Mouse (Mus musculus) naive thymus-derived CD4-positive, alpha-beta T cell, adult 2 months (primary cell): Measurements from ENCODE around the gene Sema5a.
"Not testable (repeated sequence)": the region's sequence is repeated elsewhere in the genome, so short reads cannot be mapped to it uniquely, and the experiment has no call there.

Experiments used
- DNase-seq: peaks from one replicate; pipeline ENCODE4 v3.0.0-alpha.2; 2011; ENCODE audit warnings: low read depth

Sema5a gene

GRCm38 (mm10) chr15:32244344-32244955 lies at the start of gene Sema5a:
Sema5a (plus strand) TSS chr15:32244810.
- no peak for DNase-seq

- DNase-seq: no peak
Observed at GRCm38 (mm10) chr15:32198076-32198475, 46.5 kb upstream of the Sema5a start.

DNA sequence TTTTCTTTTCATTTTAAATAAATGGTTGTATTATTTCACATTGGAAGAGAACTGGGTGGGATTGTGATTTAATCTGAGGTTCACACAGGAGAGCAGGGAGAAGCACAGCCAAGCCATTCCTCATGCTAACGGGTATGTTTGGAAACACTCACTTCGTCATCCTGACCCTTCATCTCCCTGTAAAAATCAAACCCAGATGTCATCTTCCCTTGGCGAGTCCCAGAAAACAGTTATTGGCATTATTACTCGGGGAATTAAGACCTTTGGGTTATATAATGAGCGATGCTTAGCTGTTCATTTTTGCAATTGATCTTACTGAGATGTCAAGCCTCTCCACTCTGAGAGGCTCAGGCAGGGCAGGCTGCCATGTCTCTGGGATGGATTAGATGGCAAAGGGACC lies 46.0 kb upstream of the Sema5a start:
- no peak for DNase-seq

GRCm38 (mm10) chr15:32203242-32203641 lies 41.4 kb upstream of the Sema5a start:
- no peak for DNase-seq

DNA sequence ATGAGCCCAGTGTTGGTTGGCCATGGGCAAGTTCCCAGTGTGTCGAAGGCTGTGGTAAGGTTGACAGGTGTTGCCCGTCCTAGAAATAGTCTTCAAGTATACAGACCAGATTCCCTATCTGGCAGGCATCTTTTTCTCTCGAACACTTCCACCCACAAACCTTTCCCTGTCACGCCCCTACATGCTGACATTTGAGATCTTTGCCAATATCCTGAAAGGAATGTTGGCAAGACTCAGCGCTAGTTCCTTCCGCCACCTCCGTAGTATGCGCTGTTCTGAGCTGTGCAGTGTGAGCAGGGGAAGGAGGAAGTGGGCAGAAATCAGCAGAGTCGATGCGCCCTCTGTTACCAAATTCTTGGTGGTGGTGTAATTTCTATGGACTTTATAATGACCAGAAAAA lies 39.7 kb upstream of the Sema5a start:
- no peak for DNase-seq

DNA sequence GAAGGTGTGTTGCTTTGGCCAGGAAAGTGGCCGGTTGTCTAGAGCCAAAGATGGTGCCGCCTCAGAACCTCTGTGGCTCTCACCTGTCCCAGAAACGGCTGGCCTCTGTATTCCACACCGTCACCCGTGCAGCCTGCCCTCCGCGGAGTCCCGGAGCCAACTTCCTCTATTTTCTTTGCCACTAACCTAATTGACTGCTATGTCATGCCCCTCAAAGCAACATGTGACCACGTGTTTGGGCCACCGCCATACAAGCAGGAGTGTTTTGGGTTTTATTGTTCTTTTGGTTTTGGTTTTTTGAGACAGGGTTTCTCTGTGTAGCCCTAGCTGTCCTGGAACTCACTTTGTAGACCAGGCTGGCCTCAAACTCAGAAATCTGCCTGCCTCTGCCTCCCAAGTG lies 29.9 kb upstream of the Sema5a start:
- not testable (repeated sequence) for DNase-seq

- no peak for DNase-seq
Observed at GRCm38 (mm10) chr15:32223028-32223427, 21.6 kb upstream of the Sema5a start.

DNA sequence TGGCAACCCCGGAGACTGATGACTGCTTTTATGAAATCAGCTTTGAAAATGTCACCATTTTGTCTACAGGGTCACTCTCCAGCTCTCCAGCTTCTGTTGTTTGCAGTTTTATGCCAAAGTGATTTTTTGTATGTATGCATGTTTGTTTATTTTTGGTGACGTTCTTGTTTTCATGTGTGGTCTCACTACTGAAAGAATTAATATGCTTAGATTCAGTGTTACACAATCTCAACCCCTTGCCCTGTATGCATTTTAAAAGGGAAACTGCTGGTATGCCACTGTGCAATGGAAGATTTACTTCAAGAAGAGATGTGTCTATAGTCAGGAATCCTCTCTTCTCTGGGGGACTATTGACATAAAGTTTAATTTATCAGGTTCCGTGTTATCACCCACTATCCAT lies 19.2 kb upstream of the Sema5a start:
- no peak for DNase-seq

DNA sequence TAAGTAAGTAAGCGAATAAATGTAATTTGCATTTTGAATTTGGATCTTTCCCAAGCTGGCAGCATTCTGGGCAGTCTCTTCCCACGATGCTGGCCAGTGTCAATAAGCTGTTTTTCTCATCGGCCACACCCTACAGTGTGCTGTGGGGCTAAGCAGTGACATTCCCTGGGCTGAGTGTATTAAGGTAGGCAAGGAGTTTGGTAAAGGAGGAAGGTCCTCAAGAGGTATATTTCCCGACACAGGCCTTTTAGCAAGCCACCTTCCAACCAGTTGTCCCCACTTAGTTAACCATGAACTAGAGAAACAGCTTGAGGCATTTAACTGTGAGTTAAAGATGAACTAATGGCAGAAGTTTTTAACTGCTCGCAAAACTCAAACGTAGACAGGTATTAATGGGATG lies 18.2 kb upstream of the Sema5a start:
- DNase-seq: no peak

DNA sequence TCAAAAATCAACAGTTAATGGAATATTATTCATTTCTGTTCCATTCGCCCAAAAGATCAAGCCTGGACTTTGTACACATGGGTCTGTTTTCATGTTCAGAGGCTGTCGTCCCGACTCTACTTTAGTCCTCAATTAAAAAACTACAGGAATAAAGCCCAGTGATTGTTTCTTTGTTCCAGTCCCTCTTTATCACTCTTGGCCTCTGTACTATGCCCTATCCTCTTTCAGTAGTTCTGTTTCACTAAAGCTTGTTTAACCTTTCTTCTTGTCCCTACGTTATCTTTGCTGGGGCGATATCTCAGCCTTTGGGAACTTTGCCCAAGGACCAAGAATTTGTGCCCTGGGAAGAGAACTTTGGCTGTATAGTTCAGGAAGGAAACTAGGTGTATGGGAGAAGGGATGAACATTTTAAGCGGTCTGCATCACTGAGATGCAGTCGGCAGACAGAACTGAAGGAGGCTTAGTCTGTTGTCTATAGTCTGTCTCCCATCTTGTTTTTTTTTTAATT lies 17.7 kb upstream of the Sema5a start:
- no peak for DNase-seq

DNA sequence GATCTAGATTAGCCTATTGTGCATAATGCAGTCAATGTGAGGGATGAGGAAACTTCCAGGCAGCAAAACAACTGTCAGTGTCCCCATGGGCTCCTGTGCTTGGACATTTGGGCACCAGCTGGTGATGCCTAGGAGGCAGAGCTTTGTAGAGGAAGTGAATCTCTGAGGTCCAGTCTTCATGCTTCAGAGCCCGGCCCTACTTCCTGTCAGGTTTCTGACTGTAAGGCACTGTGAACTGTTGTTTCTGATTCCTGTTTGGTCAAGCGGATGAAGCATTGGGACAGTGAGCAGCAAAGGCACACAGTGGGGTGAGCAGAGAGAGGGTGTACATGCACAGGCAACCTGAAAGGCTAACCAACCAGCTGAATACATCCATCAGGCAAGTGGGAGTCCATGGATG lies 14.5 kb upstream of the Sema5a start:
- DNase-seq: no peak

DNA sequence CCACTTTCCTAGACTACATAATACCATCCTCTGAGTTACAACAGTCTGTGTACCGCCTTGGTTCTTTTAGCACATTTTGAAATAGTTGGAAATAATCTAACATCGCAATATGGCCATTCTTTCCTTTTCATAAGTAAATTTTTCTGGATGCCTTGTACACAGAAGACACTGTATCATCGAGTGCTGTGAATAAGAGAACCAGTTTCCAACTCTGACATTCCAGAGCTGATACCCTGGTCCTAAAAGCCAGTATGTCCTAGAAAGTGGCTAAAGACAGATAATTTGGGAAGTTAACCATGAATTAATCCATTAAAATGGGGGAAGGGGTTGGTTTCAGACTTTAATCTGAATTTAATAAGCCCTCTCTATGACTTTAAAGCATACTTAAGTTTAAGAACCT lies 12.4 kb upstream of the Sema5a start:
- no peak for DNase-seq

DNA sequence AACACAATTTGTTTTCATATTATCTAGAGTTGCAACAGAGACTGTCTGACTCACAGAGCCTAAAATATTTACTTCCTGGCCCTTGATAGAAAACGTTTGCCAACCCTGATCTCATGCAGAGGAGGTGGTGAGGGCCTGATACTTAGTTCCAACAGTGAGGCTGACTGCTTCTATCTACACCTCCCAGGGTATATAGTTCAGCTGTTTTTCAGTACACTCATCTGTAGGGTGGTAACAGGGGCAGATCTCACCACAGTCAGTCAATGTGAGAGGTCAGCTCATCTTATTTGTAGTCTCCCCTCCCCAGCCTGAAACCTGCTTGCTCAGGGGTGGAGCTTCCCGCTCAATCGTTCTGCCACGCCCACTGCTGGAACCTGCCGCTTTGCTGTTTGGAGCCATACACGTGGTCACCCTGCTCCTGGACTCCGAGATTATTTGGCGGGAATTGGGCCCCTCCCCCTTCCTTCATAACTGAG lies 11.9 kb upstream of the Sema5a start:
- not testable (repeated sequence) for DNase-seq

DNA sequence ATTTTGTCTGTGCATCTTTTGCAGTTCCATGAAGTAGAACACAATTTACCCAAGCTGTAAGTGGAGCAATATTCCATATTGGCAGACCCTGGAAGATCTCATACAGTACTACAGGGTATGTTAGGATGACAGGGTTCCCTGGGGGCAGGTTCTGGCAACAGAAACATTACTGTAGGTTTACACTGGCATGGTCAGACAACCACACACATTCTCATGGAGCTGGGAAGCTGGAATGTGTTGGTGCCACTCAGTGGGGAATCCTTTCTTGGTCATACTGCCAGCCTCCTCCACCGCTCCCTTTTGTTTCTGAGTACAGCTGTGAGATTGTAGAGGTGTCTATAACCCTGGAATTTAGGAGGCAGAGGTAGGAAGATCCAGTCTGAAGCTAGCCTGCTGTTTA lies 11.2 kb upstream of the Sema5a start:
- no peak for DNase-seq

GRCm38 (mm10) chr15:32239099-32239498 lies 5.5 kb upstream of the Sema5a start:
- no peak for DNase-seq

DNA sequence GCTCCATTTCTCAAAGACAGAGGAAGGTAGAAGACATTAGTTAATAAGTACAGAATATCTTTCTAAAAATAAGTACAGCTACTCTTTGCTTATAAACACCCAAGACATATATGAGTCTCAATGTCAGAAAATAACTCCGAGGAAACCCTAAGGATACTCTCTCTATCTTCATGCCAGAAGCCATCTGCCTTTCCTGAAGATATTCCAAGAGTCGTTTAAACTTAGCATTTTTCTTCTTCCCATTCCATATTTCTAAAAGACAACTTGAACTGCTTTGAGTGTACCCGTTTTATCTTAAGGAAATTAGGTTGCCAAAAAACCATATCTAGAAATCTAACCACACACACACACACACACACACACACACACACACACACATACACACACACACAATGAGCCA lies 4.5 kb upstream of the Sema5a start:
- no peak for DNase-seq

- DNase-seq: no peak
Observed at GRCm38 (mm10) chr15:32241666-32242065, 2.9 kb upstream of the Sema5a start.

DNA sequence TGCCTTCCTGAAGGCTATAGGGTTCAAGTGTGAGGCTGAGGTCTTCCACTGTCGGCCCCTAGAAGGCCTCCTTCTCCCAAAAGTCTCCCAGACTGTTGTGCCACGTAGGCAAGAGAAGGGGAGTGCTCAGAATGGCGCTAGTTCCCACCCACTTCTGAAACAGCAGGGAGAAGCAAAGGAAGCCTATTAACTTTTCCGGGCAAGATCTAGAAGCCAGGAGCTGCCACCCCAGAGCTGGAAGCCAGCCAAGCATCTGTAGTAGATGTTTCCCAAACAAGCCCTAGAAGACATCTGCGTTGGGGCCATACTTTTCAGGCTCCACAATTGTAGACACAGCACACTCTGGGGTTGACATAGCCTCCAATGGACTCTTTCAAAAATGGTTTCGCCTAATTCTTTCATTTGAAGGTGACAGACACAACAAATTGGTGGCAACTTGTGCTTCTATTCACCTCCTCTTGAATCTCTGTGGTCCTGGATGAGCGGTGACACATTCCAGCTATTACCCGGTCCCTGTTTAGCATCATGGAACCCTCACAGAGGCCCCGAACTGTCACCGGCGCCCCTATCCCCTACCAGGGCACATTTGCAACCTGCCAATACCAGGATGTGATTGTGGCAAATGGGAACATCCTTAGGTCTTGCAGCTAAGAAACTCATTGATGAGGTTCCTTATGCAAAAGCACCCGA lies 1.4 kb upstream of the Sema5a start:
- no peak for DNase-seq

GRCm38 (mm10) chr15:32243824-32244223 lies 786 bp upstream of the Sema5a start:
- no peak for DNase-seq

- DNase-seq: no peak
Observed at GRCm38 (mm10) chr15:32244956-32245836, 586 bp downstream of the Sema5a start.

GRCm38 (mm10) chr15:32245837-32246670 lies 1.4 kb downstream of the Sema5a start:
- peak; percentile 1 for DNase-seq

DNA sequence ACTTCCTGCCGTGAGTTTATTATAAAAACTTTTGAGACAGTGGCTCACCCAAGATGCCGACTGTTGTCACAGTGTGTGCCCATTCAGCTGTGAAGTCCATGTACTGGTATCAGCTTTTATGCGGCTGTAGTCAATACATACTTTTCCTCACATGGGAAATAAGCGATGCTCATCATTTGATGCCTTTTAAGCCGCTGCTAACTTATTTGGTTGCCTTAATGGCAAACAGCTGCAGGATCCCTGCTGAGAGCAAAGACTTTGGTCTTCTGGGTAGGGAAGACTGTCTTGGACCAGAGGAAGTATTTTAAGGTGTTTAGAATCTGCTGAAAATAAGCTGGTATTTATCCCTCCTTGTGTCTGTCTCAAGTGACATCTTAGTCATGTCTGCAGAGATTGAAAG lies 2.7 kb downstream of the Sema5a start:
- no peak for DNase-seq
